Comparison of ENCODE assay signal across 15 mouse cellular contexts in the genomic region with DNA sequence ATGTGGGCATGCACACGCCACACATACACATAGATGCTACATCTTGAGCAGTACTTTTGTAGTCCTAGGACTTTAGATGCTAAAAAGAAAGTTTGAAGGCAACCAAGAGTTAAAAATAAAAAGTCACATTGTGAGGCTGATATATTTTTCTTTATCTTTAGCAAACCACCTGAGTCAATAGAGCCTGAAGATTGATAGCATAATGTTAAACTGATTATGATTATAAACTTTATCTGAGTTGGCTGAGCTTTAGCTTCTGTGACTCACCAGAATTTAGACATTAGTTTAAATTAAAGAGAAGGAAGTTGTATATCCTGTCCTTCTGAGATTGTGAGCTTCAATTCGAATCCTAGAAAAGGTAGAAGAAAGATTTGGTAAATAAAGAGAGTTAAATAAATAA.
"Had no signal": no experiment of that assay in that cellular context is flagged by ENCODE, and none has a peak within 500 bp of the region (broad histone marks: within the 10 kb centered on the region; RNA-seq: fewer than 3 reads in every experiment).

No protein-coding gene starts in this region.

- H3K9me3 ChIP-seq: neural tube, embryonic 12.5 days; neural tube, embryonic 13.5 days; neural tube, embryonic 15.5 days had no signal

- H3K4me1 ChIP-seq: neural tube, embryonic 15.5 days had no signal

- H3K27me3 ChIP-seq: neural tube, embryonic 12.5 days; neural tube, embryonic 13.5 days; neural tube, embryonic 15.5 days had no signal

- H3K9ac ChIP-seq: neural tube, embryonic 12.5 days; neural tube, embryonic 13.5 days; neural tube, embryonic 15.5 days had no signal

- H3K4me3 ChIP-seq: neural tube, embryonic 12.5 days; neural tube, embryonic 13.5 days; neural tube, embryonic 15.5 days had no signal

- DNase-seq: retina, postnatal 1 day; right cerebral cortex, adult 18-20 months; right cerebral cortex, postnatal 14 days; right cerebral cortex, postnatal 25 days; right cerebral cortex, postnatal 4 days; spleen, adult 18-20 months; thymus, adult 18-20 months; thymus, adult 2 months; thymus, postnatal 14 days; thymus, postnatal 25 days; thymus, postnatal 36 days; thymus, postnatal 4 days had no signal

- H3K27ac ChIP-seq: neural tube, embryonic 12.5 days; neural tube, embryonic 13.5 days; neural tube, embryonic 15.5 days had no signal

- H3K36me3 ChIP-seq: neural tube, embryonic 12.5 days; neural tube, embryonic 13.5 days; neural tube, embryonic 15.5 days had no signal

- H3K4me2 ChIP-seq: neural tube, embryonic 12.5 days; neural tube, embryonic 13.5 days; neural tube, embryonic 15.5 days had no signal
